Mouse (Mus musculus): ENCODE results near the gene Znrf2. TPM values are rescaled to one million over a fixed set of nuclear protein-coding genes. Genes with fewer than 3 reads are reported as not detected.

Gene Znrf2
- polyA plus RNA-seq, 1 experiment from 2014 or later, result 5.2 TPM

- Histone ChIP-seq H3K27ac (replicated peaks) (no peak overlapping the region), H3K9ac (ENCODE audit: low read length) (no peak overlapping the region), H3K4me2 (replicated peaks; ENCODE audit: low read depth) (no peak overlapping the region), H3K27me3 (ENCODE audit: control insufficient read depth, insufficient read depth, low read length) (no peaks in the 10 kb centered on the region), H3K4me1 (replicated peaks; ENCODE audit: control insufficient read depth, insufficient read depth) (no peaks in the 10 kb centered on the region), H3K9me3 (ENCODE audit: control insufficient read depth, low read length) (no peaks in the 10 kb centered on the region), H3K36me3 (ENCODE audit: control insufficient read depth, insufficient read depth, low read length) (0 out of 2 replicates have a peak, but pooled peaks cover 3% of the 10 kb centered on the region), H3K4me3 (ENCODE audit: low read depth, low read length) (no peak overlapping the region)
- WGBS, result 84% methylated on average over 8 of the region's 8 CpGs
- no peak for TF ChIP-seq CTCF (IDR thresholded peaks at IDR 0.05; ENCODE audit: low read depth)
- TF ChIP-seq EP300 (optimal IDR thresholded peaks at IDR 0.05), result no peak
- no peak for ATAC-seq (ENCODE audit: low FRiP score, low TSS enrichment)
- no peak for DNase-seq (ENCODE audit: low spot score)
Measured at GRCm38 (mm10) chr6:54934313-54934712, 117.6 kb downstream of the Znrf2 start.

- H3K27ac ChIP-seq (replicated peaks), result no peak overlapping the region
- 70% methylated on average over 5 of the region's 5 CpGs for WGBS
- TF ChIP-seq EP300 (optimal IDR thresholded peaks at IDR 0.05) (no peak), CTCF (IDR thresholded peaks at IDR 0.05; ENCODE audit: low read depth) (no peak)
- no peak overlapping the region for H3K9ac ChIP-seq (ENCODE audit: low read length)
- H3K36me3 ChIP-seq (ENCODE audit: control insufficient read depth, insufficient read depth, low read length), result 0 out of 2 replicates have a peak, but pooled peaks cover 3% of the 10 kb centered on the region
- no peak for DNase-seq (ENCODE audit: low spot score)
- no peaks in the 10 kb centered on the region for H3K9me3 ChIP-seq (ENCODE audit: control insufficient read depth, low read length)
- no peaks in the 10 kb centered on the region for H3K4me1 ChIP-seq (replicated peaks; ENCODE audit: control insufficient read depth, insufficient read depth)
- H3K27me3 ChIP-seq (ENCODE audit: control insufficient read depth, insufficient read depth, low read length), result no peaks in the 10 kb centered on the region
- no peak for ATAC-seq (ENCODE audit: low FRiP score, low TSS enrichment)
- no peak overlapping the region for H3K4me3 ChIP-seq (ENCODE audit: low read depth, low read length)
- no peak overlapping the region for H3K4me2 ChIP-seq (replicated peaks; ENCODE audit: low read depth)
Measured at GRCm38 (mm10) chr6:54934930-54935329, 118.2 kb downstream of the Znrf2 start.

GRCm38 (mm10) chr6:54936496-54936895 is 119.8 kb downstream of the Znrf2 start:
- H3K9me3 ChIP-seq (ENCODE audit: control insufficient read depth, low read length), result no peaks in the 10 kb centered on the region
- H3K27ac ChIP-seq (replicated peaks), result no peak overlapping the region
- WGBS, result 64% methylated on average over 2 of the region's 2 CpGs
- DNase-seq (ENCODE audit: low spot score) (no peak), ATAC-seq (ENCODE audit: low FRiP score, low TSS enrichment) (no peak)
- H3K4me2 ChIP-seq (replicated peaks; ENCODE audit: low read depth), result no peak overlapping the region
- no peak overlapping the region for H3K9ac ChIP-seq (ENCODE audit: low read length)
- 0 out of 2 replicates have a peak, but pooled peaks cover 3% of the 10 kb centered on the region for H3K36me3 ChIP-seq (ENCODE audit: control insufficient read depth, insufficient read depth, low read length)
- no peaks in the 10 kb centered on the region for H3K27me3 ChIP-seq (ENCODE audit: control insufficient read depth, insufficient read depth, low read length)
- TF ChIP-seq EP300 (optimal IDR thresholded peaks at IDR 0.05) (no peak), CTCF (IDR thresholded peaks at IDR 0.05; ENCODE audit: low read depth) (no peak)
- no peak overlapping the region for H3K4me3 ChIP-seq (ENCODE audit: low read depth, low read length)
- no peaks in the 10 kb centered on the region for H3K4me1 ChIP-seq (replicated peaks; ENCODE audit: control insufficient read depth, insufficient read depth)

- peaks cover 12% of the 10 kb centered on the region; the same call in 1 of the 2 replicates for H3K36me3 ChIP-seq (ENCODE audit: control insufficient read depth, insufficient read depth, low read length)
- 41% methylated on average over 4 of the region's 4 CpGs for WGBS
- H3K27ac ChIP-seq (replicated peaks), result no peak overlapping the region
- H3K9ac ChIP-seq (ENCODE audit: low read length), result no peak overlapping the region
- no peak overlapping the region for H3K4me2 ChIP-seq (replicated peaks; ENCODE audit: low read depth)
- no peak for TF ChIP-seq CTCF (IDR thresholded peaks at IDR 0.05; ENCODE audit: low read depth)
- TF ChIP-seq EP300 (optimal IDR thresholded peaks at IDR 0.05), result no peak
- H3K27me3 ChIP-seq (ENCODE audit: control insufficient read depth, insufficient read depth, low read length), result no peaks in the 10 kb centered on the region
- H3K9me3 ChIP-seq (ENCODE audit: control insufficient read depth, low read length), result no peaks in the 10 kb centered on the region
- H3K4me1 ChIP-seq (replicated peaks; ENCODE audit: control insufficient read depth, insufficient read depth), result no peaks in the 10 kb centered on the region
- H3K4me3 ChIP-seq (ENCODE audit: low read depth, low read length), result no peak overlapping the region
- peak; percentile 29 for DNase-seq (ENCODE audit: low spot score)
- peak; percentile 38; the same call in 1 of the 2 replicates for ATAC-seq (ENCODE audit: low FRiP score, low TSS enrichment)
Measured at GRCm38 (mm10) chr6:54939631-54940030, 122.9 kb downstream of the Znrf2 start.

- H3K27ac ChIP-seq (replicated peaks), result no peak overlapping the region
- TF ChIP-seq CTCF (IDR thresholded peaks at IDR 0.05; ENCODE audit: low read depth), result no peak
- TF ChIP-seq EP300 (optimal IDR thresholded peaks at IDR 0.05), result no peak
- 59% methylated on average over 7 of the region's 7 CpGs for WGBS
Measured at GRCm38 (mm10) chr6:54940126-54940525, 123.4 kb downstream of the Znrf2 start.

GRCm38 (mm10) chr6:54941149-54941548 is 124.4 kb downstream of the Znrf2 start:
- Histone ChIP-seq H3K9me3 (ENCODE audit: control insufficient read depth, low read length) (no peaks in the 10 kb centered on the region), H3K4me1 (replicated peaks; ENCODE audit: control insufficient read depth, insufficient read depth) (no peaks in the 10 kb centered on the region), H3K27me3 (ENCODE audit: control insufficient read depth, insufficient read depth, low read length) (no peaks in the 10 kb centered on the region), H3K9ac (ENCODE audit: low read length) (no peak overlapping the region), H3K4me3 (ENCODE audit: low read depth, low read length) (no peak overlapping the region), H3K4me2 (replicated peaks; ENCODE audit: low read depth) (no peak overlapping the region), H3K36me3 (ENCODE audit: control insufficient read depth, insufficient read depth, low read length) (peaks cover 12% of the 10 kb centered on the region; the same call in 1 of the 2 replicates), H3K27ac (replicated peaks) (no peak overlapping the region)
- DNase-seq (ENCODE audit: low spot score) (no peak), ATAC-seq (ENCODE audit: low FRiP score, low TSS enrichment) (no peak)
- TF ChIP-seq CTCF (IDR thresholded peaks at IDR 0.05; ENCODE audit: low read depth), result no peak
- no peak for TF ChIP-seq EP300 (optimal IDR thresholded peaks at IDR 0.05)
- WGBS, result 95% methylated on average over 6 of the region's 6 CpGs

More at GRCm38 (mm10) chr6:54940126-54940525, 123.4 kb downstream of the Znrf2 start:
- Histone ChIP-seq H3K4me2 (replicated peaks; ENCODE audit: low read depth) (no peak overlapping the region), H3K36me3 (ENCODE audit: control insufficient read depth, insufficient read depth, low read length) (peaks cover 12% of the 10 kb centered on the region; the same call in 1 of the 2 replicates), H3K4me1 (replicated peaks; ENCODE audit: control insufficient read depth, insufficient read depth) (no peaks in the 10 kb centered on the region), H3K4me3 (ENCODE audit: low read depth, low read length) (no peak overlapping the region), H3K9me3 (ENCODE audit: control insufficient read depth, low read length) (no peaks in the 10 kb centered on the region), H3K27me3 (ENCODE audit: control insufficient read depth, insufficient read depth, low read length) (no peaks in the 10 kb centered on the region), H3K9ac (ENCODE audit: low read length) (no peak overlapping the region)
- DNase-seq (ENCODE audit: low spot score) (no peak), ATAC-seq (ENCODE audit: low FRiP score, low TSS enrichment) (no peak)

Other genes starting within 250 kb of the Znrf2 start
- gene Plekha8, start 221.8 kb upstream of the Znrf2 start, polyA plus RNA-seq (2015; fragmentation: Nextera tagmentation; extraction: Ambion mirVana), result 5.3 and 5.4 TPM in 2 replicates
- gene Fkbp14, start 219.6 kb upstream of the Znrf2 start, polyA plus RNA-seq (2015; fragmentation: Nextera tagmentation; extraction: Ambion mirVana), result 9.7 and 12.4 TPM in 2 replicates
- 3.3 and 4.0 TPM in 2 replicates for gene Mturn, start 135.3 kb upstream of the Znrf2 start, polyA plus RNA-seq (2015; fragmentation: Nextera tagmentation; extraction: Ambion mirVana)
- 4.5 and 4.9 TPM in 2 replicates for gene Nod1, start 155.7 kb downstream of the Znrf2 start, polyA plus RNA-seq (2015; fragmentation: Nextera tagmentation; extraction: Ambion mirVana)
- gene Ggct, start 176.0 kb downstream of the Znrf2 start, polyA plus RNA-seq (2015; fragmentation: Nextera tagmentation; extraction: Ambion mirVana), result 9.0 and 9.3 TPM in 2 replicates
- 103 TPM in 2 replicates for gene Gars, start 221.1 kb downstream of the Znrf2 start, polyA plus RNA-seq (2015; fragmentation: Nextera tagmentation; extraction: Ambion mirVana)

Data from stomach, postnatal 0 days (tissue).